ENCODE assay signal across 9 mouse cellular contexts in the genomic region with DNA sequence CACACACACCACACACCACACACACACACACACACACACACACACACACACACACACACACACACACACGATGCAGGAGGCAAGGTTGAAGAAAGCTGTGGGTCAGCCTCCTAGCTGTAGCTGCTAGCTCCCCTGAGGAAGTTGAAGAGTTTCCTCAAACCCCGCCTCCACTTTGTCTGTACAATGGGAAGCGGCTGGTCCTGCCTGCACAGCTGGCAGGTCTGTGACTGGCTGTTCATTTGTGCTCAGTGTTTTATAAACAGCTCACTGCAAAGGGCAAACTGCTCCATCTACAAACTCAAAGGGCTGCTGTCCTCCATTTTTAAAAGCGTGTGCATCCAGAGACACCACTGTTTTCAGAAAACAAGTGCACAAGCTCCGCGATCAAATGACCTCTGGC.
DNase-seq lines count a peak whose midpoint lies in the region; ATAC-seq and TF ChIP-seq lines count a peak whose summit lies in the region.
"Had no signal": no experiment of that assay in that cellular context is flagged by ENCODE, and none has a peak within 500 bp of the region (broad histone marks: within the 10 kb centered on the region; RNA-seq: fewer than 3 reads in every experiment).

No protein-coding gene starts in this region.

- no peaks in the 10 kb centered on the region for H3K27me3 ChIP-seq in intestine, embryonic 14.5 days (replicated peaks; ENCODE audit: control insufficient read depth, insufficient read depth, low read length)

- H3K9me3 ChIP-seq in intestine, embryonic 14.5 days (ENCODE audit: control insufficient read depth, low read length), result peaks cover 8% of the 10 kb centered on the region; the same call in 1 of the 2 replicates

- peak; percentile 58 for DNase-seq in kidney, postnatal 10 days
- DNase-seq in kidney, adult 11 months, result no peak
- DNase-seq in R1 (ENCODE audit: low read depth, low spot score), result peak; percentile 64
- DNase-seq in intestine, embryonic 14.5 days (ENCODE audit: low spot score), result peak; percentile 61
- DNase-seq in retina, postnatal 1 day, result peak; percentile 41
- no peak for DNase-seq in urinary bladder, postnatal 4 days (ENCODE audit: low spot score in 2 of 2)
- DNase-seq in gastrocnemius, adult 2 months, result no peak
- DNase-seq in cerebellum, adult 9-11 months, result no peak

- WGBS in intestine, embryonic 14.5 days, result 23% methylated on average over 6 of the region's 6 CpGs

- intact Hi-C loops in gastrocnemius, adult 2 months (cut with DNase I), result no loop called here

- 0 out of 2 replicates have a peak, but pooled peaks cover 3% of the 10 kb centered on the region for H3K4me1 ChIP-seq in intestine, embryonic 14.5 days (replicated peaks; ENCODE audit: control insufficient read depth, insufficient read depth, low read length)

- H3K4me3 ChIP-seq in intestine, embryonic 14.5 days (ENCODE audit: low read depth, low read length), result no peak overlapping the region
- H3K4me3 ChIP-seq in gastrocnemius, adult 2 months, result no peak overlapping the region
- H3K4me3 ChIP-seq: heart, adult 2 months had no signal

- peaks cover 8% of the 10 kb centered on the region; the same call in 1 of the 2 replicates for H3K36me3 ChIP-seq in intestine, embryonic 14.5 days (ENCODE audit: control insufficient read depth, insufficient read depth, low read length)

- no peak for TF ChIP-seq CTCF in gastrocnemius, adult 2 months (IDR thresholded peaks at IDR 0.05)

- no peak overlapping the region for H3K9ac ChIP-seq in intestine, embryonic 14.5 days (ENCODE audit: low read length)

- H3K27ac ChIP-seq in intestine, embryonic 14.5 days (ENCODE audit: low read depth), result no peak overlapping the region
- H3K27ac ChIP-seq in gastrocnemius, adult 2 months, result no peak overlapping the region; the same call in 1 of the 2 replicates
- H3K27ac ChIP-seq: heart, adult 2 months had no signal

- peak overlapping the region; percentile 21 for H3K4me2 ChIP-seq in intestine, embryonic 14.5 days (ENCODE audit: low read length)

- 0 out of 2 replicates have a peak, but pooled peaks have one; percentile 34 for ATAC-seq in intestine, embryonic 14.5 days (replicated peaks; ENCODE audit: low FRiP score, low TSS enrichment, low read depth)

Comparison
In these comparisons a context has a peak if more than half of its experiments do, and no peak if none do; other contexts are left out.
1. DNase-seq: peak in kidney, postnatal 10 days (single experiment), R1 (single experiment), intestine, embryonic 14.5 days (single experiment) and retina, postnatal 1 day (single experiment); none in kidney, adult 11 months (single experiment), urinary bladder, postnatal 4 days (0 of 2), gastrocnemius, adult 2 months (single experiment) and cerebellum, adult 9-11 months (single experiment).